Mouse (Mus musculus) T-helper 2 cell (primary cell): ENCODE data around the gene Trappc2l.
"Not testable (repeated sequence)": the region's sequence is repeated elsewhere in the genome, so short reads cannot be mapped to it uniquely, and the experiment has no call there.

Source experiments
- in situ Hi-C: fragments of 300-600 bp; cut with MboI, MseI; formaldehyde crosslinking; loops from one replicate; pipeline ENCODE4 v1.15.1; 2025; ENCODE audit warnings: high pct_unique_total_duplicates

Trappc2l gene

DNA sequence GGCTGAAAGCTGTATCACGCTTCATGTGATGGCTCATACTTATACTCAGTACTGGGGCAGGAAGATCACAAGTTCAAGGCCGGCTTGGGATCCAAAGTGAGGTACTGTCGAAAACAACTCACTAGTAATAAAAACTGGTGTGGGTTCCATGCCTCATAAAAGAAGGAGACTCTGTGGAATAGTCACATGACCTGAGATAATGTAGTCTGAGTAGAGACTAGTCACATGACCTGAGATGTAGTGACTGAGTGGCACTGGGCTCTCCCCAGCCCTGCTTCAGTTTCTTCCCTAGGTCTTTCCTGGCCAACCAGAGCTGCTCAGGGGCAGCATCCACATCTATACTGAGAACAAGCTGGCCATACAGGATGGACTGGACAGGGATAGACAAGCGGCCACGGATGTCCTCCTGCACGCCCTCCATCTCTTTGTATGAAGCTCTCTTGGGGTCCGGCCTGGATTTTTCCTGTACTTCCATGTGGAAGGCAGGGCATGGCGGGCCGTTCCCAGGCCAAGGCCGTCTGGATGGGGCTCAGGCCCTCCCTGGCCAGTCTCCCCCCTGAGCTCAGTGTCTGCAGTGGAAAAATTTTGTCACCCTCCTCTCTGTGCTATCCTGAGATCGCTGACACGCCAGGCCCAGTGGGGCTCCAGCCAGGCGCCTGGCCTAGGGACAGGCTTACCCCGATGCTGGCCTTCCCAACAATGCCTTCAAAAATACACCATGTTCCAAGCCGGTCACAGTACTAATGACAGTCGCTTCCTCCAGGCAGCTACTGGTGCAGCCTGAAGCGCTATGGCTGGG is 12.6 kb downstream of the Trappc2l start:
- in situ Hi-C loops, result no loop called here

DNA sequence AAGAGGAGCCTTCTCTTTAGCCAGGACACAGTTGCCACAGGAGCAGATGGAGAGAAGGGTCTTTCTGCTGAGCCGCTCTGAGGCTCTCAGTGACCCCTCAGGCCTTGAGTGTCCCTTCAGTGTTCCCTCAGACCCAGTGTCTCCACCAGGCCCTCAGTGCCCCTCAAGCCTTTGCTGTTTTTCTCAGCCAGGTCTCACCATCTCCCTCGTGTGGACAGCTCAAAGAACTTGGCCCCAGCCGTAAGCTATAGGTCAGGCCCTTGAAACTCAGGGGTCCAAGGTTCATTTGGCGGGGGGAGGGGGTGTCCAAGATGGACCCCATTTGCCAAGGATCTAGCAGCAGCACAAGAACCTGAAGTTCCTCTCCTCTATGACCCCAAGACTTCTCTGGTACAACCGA is 13.2 kb downstream of the Trappc2l start:
- in situ Hi-C loops, result no loop called here

DNA sequence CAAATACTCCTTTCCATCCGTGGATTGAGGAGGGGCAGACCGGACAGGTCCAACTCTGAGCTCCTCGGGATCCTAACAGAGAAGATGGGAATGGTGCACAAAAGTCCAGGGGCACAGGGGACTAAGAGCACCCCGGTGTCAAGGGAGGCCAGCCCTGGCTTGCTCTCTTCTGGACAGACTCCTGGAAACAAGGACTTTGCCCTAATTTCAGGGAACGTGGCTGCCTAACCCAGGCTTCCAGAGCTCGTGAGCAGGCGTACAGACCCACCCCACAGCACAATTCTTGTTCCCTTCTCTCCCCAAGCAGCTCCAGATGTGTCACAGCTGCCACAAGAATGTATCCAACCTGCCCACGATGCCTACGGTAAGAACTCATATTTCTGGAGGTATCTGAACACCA is 14.4 kb downstream of the Trappc2l start:
- in situ Hi-C loops, result no loop called here

DNA sequence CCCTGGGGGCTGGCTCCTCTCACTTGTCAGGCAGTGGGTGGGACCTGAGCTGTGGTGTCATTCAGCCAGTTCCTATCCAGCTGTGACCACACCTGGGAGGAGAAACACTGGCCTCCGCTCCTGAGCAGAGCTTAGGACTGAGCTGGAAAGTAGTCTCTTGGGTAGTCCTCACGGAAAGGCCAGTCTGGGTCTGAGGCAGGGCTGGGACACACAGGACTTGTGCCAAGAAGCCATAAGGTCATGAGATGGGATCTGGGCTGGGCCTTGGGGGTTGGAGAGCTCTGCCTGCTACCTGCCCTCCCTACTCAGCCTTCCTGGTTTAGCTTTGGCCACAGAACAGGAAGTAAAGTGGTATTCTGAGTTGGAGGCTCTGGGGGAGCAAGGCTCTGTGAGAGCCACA is 15.5 kb downstream of the Trappc2l start:
- in situ Hi-C loops, result no loop called here

DNA sequence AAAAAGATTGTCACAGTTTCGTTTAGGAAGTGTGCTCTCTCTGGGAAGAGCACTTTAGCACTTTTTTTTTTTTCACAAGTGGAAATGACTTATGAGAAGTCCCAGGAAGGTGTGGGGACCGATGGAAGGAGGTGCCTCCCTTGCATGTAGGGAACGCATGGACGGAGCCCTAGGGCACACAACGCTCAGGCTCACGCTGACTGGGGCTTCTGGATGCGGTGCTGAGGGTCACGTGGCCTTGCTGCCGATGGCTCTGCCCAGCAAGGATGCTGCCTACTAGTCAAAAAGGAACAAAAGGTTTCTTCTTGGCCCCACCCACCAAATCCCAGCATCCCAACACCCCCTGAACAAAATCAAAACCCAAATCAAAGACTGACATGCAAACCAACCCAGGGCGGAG is 17.9 kb downstream of the Trappc2l start:
- in situ Hi-C loops, result no loop called here

DNA sequence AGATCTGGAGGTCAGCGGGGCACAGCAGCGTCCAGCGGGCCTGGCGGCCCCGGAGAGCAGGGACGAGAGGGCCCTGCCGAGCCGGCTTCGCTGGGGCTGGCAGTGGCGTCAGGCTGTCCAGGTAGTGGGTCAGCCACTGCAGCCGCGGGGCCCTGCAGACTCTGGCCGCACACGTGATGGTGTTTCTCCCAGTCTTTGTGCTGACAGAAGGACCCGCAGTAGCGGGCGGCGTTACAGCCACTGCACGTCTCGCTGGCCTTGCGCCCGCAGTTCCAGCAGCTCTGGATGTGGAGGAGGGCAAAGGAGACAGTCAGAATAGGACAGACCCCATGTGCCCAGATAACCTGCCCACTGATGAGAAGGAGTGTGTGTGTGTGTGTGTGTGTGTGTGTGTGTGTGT is 19.3 kb downstream of the Trappc2l start:
- in situ Hi-C loops, result no loop called here

DNA sequence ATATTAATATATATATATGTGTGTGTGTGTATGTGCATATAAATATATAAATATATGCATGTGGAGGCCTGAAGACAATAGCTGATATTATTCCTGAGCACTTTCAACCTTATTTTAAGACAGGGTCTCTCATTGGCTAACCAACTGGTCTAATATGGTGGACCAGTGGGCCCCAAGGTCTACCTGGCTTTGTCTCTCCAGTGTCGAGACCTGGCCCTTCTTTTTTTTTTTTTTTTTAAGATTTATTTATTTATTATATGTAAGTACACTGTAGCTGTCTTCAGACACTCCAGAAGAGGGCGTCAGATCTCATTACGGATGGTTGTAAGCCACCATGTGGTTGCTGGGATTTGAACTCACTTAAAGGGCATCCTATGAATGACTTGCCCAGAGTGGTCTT is 20.7 kb downstream of the Trappc2l start:
- in situ Hi-C loops, result not testable (repeated sequence)

DNA sequence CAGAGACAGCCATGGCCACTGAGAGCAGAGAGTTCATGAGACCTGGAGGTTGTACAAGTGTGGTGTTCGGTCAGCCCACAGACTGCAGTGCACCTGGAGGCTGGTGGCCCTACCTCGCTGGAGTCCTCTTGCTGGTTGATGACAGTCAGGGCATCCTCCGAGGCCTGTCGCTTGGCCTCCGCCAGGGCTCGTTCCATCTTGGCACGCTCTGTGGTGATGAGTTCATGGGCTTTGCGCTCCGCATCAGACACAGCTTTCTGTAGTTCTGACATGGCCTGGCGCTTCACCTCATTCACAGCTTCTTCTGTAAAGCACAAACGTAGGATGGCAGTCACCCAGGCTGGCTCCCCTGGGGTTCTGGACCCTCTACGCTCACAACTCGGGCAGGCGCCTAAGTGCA is 21.8 kb downstream of the Trappc2l start:
- in situ Hi-C loops, result no loop called here

DNA sequence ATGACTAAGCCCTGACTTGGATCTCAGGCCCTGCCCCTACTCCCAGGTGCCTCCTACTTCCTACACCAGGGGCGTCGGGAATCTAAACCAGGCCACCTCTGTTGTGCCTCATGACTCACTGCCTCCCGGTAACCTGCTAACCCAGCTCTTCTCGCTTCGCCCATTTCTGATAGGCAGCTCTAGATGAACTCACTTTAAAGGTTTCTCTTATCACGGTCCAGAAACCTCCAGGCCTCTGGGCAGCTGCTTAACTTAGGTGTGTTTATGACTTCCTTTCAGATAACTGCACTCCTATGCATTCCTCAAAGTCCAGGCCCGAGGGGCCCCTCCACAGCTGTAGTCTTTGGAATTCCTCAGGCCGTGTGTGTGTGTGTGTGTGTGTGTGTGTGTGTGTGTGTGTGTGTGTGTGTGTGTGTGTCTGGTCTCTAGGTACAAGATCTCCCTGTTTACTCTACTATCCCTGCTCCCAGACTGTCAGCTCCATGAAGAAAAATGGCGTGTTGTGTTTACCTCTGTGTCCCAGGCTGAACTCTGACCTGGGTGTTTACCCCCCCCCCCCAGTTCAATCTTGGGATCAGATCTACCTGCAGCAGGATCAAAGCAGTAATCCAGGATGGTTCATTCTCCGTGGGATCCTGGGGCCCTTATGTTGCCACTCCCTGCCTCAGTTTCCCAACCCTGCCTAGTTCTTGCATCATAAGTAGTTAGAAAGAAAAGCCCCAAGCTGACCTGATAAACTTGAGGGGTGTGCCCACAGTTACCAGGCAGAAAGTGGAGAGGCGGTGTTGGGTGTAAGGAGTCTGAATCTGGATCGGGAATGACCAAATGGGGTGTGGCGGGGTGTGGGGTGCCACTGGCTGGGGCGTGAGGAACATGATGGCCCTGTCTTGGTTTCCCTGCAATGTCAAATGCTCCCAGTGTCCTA is 24.7 kb downstream of the Trappc2l start:
- in situ Hi-C loops, result no loop called here

DNA sequence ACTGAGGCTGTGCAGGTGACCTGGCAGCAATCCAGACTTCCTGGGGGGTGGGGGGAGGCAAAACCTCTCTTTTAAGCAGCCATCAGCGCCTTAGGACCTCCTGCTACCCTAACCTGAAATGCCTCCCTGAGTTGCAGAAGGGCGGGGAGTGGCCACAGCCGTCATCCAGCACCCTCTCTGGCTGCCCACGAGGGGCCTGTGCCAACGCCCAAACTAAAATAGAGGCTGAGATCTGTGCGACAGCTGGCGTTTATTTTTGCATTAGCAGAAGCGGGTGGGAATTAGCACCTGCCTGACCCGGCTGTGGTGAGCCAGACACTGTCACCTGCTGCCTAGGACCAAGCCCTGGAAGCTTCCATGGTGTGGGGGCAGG is 25.3 kb downstream of the Trappc2l start:
- in situ Hi-C loops, result no loop called here

DNA sequence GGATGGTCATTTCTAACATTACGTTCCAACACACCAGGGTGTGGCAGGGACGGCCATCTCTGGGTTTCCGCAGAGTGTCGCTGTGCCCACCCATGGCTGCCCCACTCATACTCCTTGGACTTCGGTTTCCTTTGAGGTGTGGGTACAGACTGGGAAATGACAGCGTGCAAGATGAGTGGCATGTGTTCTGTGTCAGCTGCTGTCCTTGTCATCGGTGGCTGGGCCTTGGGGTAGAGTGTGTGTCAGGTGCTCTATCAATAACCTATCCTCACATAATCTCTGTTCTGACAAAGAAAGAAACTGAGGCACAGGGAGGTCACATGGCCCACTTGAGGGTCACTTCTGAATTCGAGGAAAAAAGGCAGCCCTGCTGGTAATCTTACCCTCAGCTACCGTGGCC is 25.8 kb downstream of the Trappc2l start:
- in situ Hi-C loops, result no loop called here

DNA sequence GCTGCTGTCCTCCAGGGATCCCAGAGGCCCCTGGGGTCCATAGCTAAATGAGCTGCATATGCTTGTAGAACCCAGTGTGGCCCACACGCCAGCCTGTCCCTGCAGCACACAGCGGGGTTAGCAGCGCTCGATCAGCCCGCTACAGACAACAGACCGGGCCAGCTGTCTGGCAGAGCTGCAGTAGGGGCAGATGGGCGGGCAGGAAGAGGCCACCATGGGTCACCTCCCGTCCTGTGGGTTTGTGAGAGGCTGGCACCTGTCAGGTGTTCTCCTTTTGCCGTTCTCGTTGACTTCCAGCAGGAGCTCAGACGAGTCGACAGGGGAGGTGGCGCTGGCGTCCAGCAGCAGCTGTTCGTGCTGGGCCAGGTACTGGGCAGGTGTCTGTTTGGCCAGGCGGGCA is 27.2 kb downstream of the Trappc2l start:
- in situ Hi-C loops, result no loop called here

DNA sequence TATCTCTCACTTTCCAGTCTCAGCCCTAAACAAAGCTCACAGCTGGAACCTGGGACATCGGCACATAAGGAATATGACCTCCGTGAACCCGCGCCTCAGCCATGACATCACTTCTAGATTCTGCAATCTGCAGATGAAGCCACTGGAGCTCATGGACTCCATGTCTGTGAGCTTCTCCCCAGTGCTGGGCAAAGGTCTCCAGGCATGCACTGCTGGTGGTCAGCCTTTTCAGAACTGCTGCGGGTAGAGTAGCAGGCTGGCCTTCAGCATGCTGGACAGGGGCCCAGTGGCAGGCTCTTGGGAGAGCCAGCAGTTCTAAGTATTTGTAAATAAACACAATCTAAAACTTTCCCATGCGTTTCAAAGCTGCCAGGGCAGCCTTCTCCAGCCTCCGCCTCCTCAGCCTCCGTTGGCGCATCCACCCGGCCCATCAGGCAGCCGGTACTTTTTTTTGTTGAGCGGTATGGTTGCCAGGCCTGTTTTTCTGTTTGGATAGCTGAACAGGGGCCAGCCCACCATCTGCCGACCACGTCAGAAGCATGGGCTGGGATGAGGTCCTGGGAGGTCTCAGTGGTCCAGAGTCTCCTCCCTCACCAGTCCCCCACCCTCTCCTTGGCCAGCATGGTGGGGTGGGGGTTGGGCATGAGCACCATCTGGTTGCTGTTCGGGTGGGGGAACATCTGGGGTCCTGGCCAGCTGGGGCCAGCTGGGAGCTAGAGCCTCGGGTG is 28.2 kb downstream of the Trappc2l start:
- in situ Hi-C loops, result no loop called here

DNA sequence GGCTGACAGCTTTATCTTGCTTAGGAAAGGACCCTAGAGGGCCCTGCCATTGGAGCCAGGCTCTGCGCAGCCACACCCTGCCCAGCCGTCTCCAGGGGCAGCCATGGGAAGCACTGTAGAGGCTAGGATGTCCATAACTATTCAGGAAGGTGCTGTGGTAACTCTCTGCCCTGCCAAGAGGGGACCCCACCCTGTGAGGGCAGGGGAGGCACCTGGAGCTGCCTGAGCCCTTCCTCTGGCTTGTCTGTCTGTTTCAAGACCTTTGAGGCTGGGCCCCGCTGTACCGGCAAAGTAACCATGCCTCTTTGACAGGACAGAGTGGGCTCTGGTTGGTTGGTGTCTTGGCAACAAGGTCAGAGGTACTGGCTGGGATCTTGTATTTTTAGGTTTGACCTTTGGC is 29.4 kb downstream of the Trappc2l start:
- in situ Hi-C loops, result no loop called here

DNA sequence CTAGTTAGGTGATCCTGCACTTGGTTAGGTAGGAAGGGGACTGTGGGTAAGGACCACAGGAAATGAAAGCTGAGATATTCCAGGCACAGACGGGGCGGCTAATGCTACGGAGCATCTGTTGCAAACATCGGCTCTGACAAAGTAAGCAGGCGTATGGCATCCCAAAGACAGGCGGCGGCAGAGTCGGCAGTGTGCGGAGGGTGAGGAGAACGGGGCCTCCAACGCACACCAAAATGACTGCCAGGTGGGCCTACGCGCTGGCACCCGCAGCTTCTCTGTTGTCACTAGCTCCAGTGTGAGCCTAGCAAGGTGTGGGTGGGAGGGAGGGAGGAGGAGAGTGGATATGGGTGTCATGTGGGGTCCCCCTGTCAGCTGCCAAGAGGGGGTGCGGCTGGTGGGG is 30.0 kb downstream of the Trappc2l start:
- in situ Hi-C loops, result no loop called here

DNA sequence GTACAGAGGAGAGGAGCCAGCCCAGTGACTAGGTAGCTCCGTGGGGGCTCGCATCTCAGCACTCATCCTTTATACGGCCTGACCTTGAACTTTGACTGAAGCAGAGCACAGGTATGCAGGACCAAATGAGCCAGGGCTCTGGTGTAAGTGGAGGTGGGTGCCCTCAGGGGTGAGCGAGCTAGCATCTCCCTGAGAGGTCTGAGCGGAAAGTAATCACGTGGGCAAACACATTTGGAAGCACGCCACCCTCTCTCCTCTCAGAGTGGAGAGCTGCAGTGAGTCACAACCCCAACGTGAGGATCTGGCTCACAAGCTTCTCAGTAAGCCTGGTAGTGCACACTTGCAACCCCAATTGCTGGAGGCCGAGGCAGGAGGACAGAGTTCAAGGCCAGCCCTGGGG is 30.6 kb downstream of the Trappc2l start:
- in situ Hi-C loops, result no loop called here

DNA sequence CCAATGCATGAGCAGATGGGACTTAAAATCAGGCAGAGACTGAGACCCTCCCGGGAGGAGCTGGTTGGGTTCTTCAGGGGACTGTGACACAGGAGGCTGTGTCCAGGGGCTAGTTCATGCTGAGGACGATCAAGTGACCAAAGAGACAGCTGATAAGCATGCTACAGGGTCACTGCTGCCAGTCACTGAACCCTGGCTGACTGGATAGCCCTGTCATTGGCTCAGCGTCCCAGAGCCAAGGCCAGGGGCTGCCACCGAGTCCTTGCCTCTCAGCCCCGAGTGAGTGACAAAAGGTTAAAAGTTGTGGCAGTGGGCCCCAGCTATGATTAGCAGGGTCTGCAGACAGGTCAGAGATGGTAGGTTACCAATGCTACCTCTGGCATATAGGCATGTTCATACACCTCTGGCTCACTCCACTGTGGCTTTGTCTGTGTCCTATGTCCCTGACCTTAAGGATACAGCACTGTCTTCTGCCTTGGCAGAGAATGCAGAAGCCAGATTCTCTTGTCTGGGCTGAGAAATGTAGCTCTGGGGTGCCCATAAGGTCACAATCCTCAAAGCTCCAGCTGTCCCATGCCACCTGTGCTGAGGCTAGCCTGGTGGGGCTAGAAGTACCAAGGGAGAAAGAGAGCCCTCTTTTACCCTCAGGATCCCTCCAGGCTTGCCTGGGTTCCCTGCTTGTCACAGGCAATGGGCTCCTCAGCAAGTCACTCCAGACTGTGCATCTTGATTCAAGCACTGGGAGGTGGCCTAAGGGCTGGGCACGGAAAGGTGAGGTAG is 32.9 kb downstream of the Trappc2l start:
- in situ Hi-C loops, result no loop called here

DNA sequence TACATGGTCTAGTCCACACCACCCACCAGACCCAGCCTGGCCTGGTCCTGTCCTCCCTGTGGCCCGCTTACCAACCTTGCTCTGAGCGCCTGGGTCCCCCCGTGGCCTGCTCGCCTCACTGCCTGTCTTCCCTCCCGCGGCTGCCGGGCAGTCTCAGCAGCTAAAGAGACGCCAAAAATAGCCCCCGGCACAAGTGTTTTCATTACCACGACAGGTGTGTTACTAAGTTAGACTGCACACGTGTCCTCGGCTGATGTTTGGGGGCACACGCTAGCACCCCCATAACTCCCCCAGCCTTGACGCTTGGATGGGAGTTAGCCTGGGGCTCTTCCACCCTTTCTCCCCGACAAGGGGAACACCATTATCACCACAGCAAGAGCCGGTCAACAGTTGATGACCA is 34.9 kb downstream of the Trappc2l start:
- in situ Hi-C loops, result no loop called here

DNA sequence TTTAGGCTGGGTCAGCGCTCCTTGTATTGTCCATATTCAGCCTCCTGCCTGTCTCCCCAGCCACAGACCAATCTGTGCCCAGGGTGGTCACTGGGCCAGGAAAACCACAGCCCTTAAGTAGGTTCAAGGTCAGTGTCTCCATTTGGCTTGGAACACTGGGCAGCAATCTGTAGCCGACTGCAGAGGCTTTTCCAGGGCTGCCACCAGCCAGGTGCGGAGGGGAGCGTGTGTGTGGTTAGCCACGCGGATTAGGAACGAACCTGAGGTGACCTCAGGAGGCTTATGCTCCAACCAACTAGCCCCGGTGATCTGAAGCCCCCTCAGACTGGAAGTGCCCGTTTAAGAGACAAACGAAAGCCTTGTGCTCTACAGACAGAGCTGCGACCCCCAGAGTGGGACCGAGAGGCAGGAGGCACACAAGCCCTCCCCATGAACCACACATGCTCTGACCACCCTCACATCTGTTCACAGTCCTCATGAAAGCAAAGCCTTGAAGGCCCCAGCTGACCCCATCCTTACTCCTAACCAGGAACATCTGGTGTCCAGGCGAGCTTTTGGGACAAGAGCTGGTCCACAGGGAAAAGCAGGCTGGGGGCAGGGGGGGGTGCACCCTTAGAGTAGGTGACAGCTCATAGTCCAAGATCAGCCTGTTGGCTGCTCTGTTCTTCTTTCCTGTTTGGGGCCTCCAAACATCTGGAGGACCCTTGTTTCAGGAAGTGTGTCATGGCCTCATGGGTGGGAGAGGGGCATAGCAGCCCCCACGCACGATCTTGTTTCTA is 36.9 kb downstream of the Trappc2l start:
- in situ Hi-C loops, result no loop called here

DNA sequence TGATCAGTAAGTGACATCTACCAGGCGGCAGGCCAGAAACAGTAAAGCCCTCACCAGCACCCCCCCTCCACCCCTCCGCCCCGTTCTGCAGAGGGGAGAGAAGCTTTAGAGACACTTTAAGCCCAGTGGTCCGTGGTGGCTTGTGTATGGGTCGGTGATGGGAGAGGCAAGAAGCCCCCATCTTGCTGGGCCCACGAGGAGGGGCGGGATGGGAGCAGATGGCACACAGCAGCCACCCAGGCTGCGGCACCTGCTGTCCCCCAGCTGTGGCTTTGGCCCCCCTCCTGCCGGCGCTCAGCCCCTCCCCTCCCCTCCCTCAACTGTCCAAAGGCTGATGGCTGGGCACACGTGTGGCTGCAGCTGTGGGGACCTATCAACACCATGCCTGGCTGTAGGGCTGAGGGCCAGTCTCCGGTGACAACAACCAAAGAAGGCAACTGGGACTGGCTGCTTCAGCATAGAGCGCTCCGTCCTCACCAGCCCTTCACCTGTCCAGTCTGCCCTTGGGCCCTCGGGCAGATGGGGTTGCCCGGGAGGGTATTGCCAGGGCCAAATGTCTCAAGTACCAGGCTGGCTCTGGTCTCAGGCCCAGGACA is 40.0 kb downstream of the Trappc2l start:
- in situ Hi-C loops, result loop anchor here (10.0 kb wide), 1 partner anchor 1793 kb away; no protein-coding TSS in a partner anchor
